Mouse (Mus musculus) MEL (cell line): ENCODE results near the gene Cnn2. TPM values are rescaled to one million over a fixed set of nuclear protein-coding genes. Genes with fewer than 3 reads are reported as not detected.
A peak's percentile ranks its signal among the peaks of the same experiment; 100 is the strongest.

Experiments
- DNase-seq: peaks from one replicate; pipeline ENCODE4 v3.0.0; 2011; ENCODE audit warnings: low read depth, low spot score
- H3K27ac ChIP-seq: 2 replicates; pipeline ENCODE4 v1.5.1; 2012; ENCODE audit warnings: low read depth, mild to moderate bottlenecking, control low read depth, low read length, moderate library complexity; ENCODE audit not compliant: control insufficient read depth
- H3K27me3 ChIP-seq, 2 experiments: fragments of 150-350 bp in 1 of 2; sonication (generic) in 1 of 2; 2 replicates each; pipeline ENCODE4 v1.6.1; 2012; ENCODE audit warnings: low read length in 2 of 2, mild to moderate bottlenecking in 2 of 2, improper control_type of control experiment in 1 of 2, moderate library complexity in 1 of 2; ENCODE audit not compliant: insufficient read depth in 2 of 2, control insufficient read depth in 1 of 2
- H3K36me3 ChIP-seq, 2 experiments: 2 replicates each; pipeline ENCODE4 v1.6.1; 2012 to 2014; ENCODE audit warnings: low read length in 2 of 2, improper control_type of control experiment in 1 of 2, inconsistent platforms in 1 of 2, mild to moderate bottlenecking in 1 of 2; ENCODE audit not compliant: insufficient read depth in 2 of 2, control insufficient read depth in 1 of 2
- H3K4me1 ChIP-seq, 2 experiments: fragments of 150-350 bp in 1 of 2; sonication (generic) in 1 of 2; 2 replicates each; pipeline ENCODE4 v1.6.1; 2012; ENCODE audit warnings: low read length in 2 of 2, improper control_type of control experiment in 1 of 2, mild to moderate bottlenecking in 1 of 2; ENCODE audit not compliant: insufficient read depth in 2 of 2, control insufficient read depth in 1 of 2
- H3K4me3 ChIP-seq, 2 experiments: fragments of 150-350 bp in 1 of 2; sonication (generic) in 1 of 2; 2 replicates each; pipeline ENCODE4 v1.5.1; 2012; ENCODE audit warnings: low read depth in 2 of 2, low read length in 2 of 2, mild to moderate bottlenecking in 2 of 2, moderate library complexity in 2 of 2, control low read depth in 1 of 2, improper control_type of control experiment in 1 of 2; ENCODE audit not compliant: control insufficient read depth in 1 of 2, insufficient read depth in 1 of 2
- H3K79me2 ChIP-seq: 2 replicates; pipeline ENCODE4 v1.6.1; 2012; ENCODE audit warnings: mild to moderate bottlenecking, low read length, moderate library complexity; ENCODE audit not compliant: control insufficient read depth, poor library complexity, insufficient read depth
- H3K9ac ChIP-seq: 2 replicates; pipeline ENCODE4 v1.6.1; 2012; ENCODE audit warnings: low read depth, mild to moderate bottlenecking, control low read depth, low read length, moderate library complexity; ENCODE audit not compliant: control insufficient read depth, poor library complexity, severe bottlenecking
- H3K9me3 ChIP-seq: fragments of 150-350 bp; sonication (generic); replicated peaks from 2 replicates; pipeline ENCODE4 v1.6.1; 2012; ENCODE audit warnings: mild to moderate bottlenecking, low read length, improper control_type of control experiment, moderate library complexity; ENCODE audit not compliant: insufficient read depth
- CHD1 ChIP-seq: IDR thresholded peaks from 2 replicates; pipeline ENCODE4 v1.6.1; 2012; ENCODE audit warnings: low read depth, mild to moderate bottlenecking, inconsistent platforms, low read length, improper control_type of control experiment
- E2F4 ChIP-seq: IDR thresholded peaks from 2 replicates; pipeline ENCODE4 v1.6.1; 2011; ENCODE audit warnings: low read depth, low read length, improper control_type of control experiment, borderline replicate concordance
- ELF1 ChIP-seq: IDR thresholded peaks from 2 replicates; pipeline ENCODE4 v1.6.1; 2014; ENCODE audit warnings: low read depth, mild to moderate bottlenecking, inconsistent platforms, low read length, improper control_type of control experiment, moderate library complexity
- HCFC1 ChIP-seq: IDR thresholded peaks from 2 replicates; pipeline ENCODE4 v1.6.1; 2012; ENCODE audit warnings: low read depth, mild to moderate bottlenecking, inconsistent platforms, low read length, improper control_type of control experiment, moderate library complexity
- MAX ChIP-seq: IDR thresholded peaks from 2 replicates; pipeline ENCODE4 v1.6.1; 2011; ENCODE audit warnings: low read length, improper control_type of control experiment
- MAZ ChIP-seq: IDR thresholded peaks from 2 replicates; pipeline ENCODE4 v1.6.1; 2012; ENCODE audit warnings: low read depth, mild to moderate bottlenecking, inconsistent platforms, low read length, improper control_type of control experiment
- MEF2A ChIP-seq: IDR thresholded peaks from 2 replicates; pipeline ENCODE4 v1.6.1; 2014; ENCODE audit warnings: low read depth, mild to moderate bottlenecking, inconsistent platforms, low read length, improper control_type of control experiment; ENCODE audit not compliant: poor library complexity, insufficient replicate concordance, severe bottlenecking; ENCODE audit errors: extremely low read depth
- MYB ChIP-seq: IDR thresholded peaks from 2 replicates; pipeline ENCODE4 v1.6.1; 2011; ENCODE audit warnings: mild to moderate bottlenecking, low read depth, low read length, improper control_type of control experiment
- NRF1 ChIP-seq: IDR thresholded peaks from 2 replicates; pipeline ENCODE4 v1.6.1; 2014; ENCODE audit warnings: low read depth, mild to moderate bottlenecking, inconsistent platforms, low read length, improper control_type of control experiment, moderate library complexity; ENCODE audit not compliant: poor library complexity, insufficient read depth, severe bottlenecking
- POLR2A ChIP-seq, 2 experiments: IDR thresholded peaks; 2 replicates each; pipeline ENCODE4 v1.6.1; 2011 to 2012; ENCODE audit warnings: low read length in 2 of 2, mild to moderate bottlenecking in 2 of 2, control low read depth in 1 of 2, improper control_type of control experiment in 1 of 2, low read depth in 1 of 2, moderate library complexity in 1 of 2; ENCODE audit not compliant: control insufficient read depth in 1 of 2, insufficient read depth in 1 of 2, poor library complexity in 1 of 2
- POLR2AphosphoS2 ChIP-seq: IDR thresholded peaks from 2 replicates; pipeline ENCODE4 v1.6.1; 2011; ENCODE audit warnings: low read length, improper control_type of control experiment
- POLR2AphosphoS5 ChIP-seq: IDR thresholded peaks from 2 replicates; pipeline ENCODE4 v1.6.1; 2012; ENCODE audit warnings: low read depth, borderline replicate concordance, mild to moderate bottlenecking, inconsistent platforms, low read length, moderate library complexity, mixed read lengths
- TAL1 ChIP-seq: IDR thresholded peaks from 2 replicates; pipeline ENCODE4 v1.6.1; 2012; ENCODE audit warnings: mild to moderate bottlenecking, inconsistent platforms, low read length, moderate library complexity, mixed read lengths
- UBTF ChIP-seq: IDR thresholded peaks from 2 replicates; pipeline ENCODE4 v1.6.1; 2012; ENCODE audit warnings: low read depth, mild to moderate bottlenecking, inconsistent platforms, low read length, improper control_type of control experiment, moderate library complexity, borderline replicate concordance; ENCODE audit not compliant: insufficient read depth
- USF1 ChIP-seq: IDR thresholded peaks from 2 replicates; pipeline ENCODE4 v1.6.1; 2014; ENCODE audit warnings: low read depth, mild to moderate bottlenecking, inconsistent platforms, low read length, improper control_type of control experiment, moderate library complexity
- USF2 ChIP-seq, 2 experiments: IDR thresholded peaks; 2 replicates each; pipeline ENCODE4 v1.6.1; 2011 to 2012; ENCODE audit warnings: improper control_type of control experiment in 2 of 2, low read length in 2 of 2, borderline replicate concordance in 1 of 2, inconsistent platforms in 1 of 2, low read depth in 1 of 2, mild to moderate bottlenecking in 1 of 2; ENCODE audit not compliant: insufficient read depth in 1 of 2
- ZKSCAN1 ChIP-seq: IDR thresholded peaks from 2 replicates; pipeline ENCODE4 v1.6.1; 2012; ENCODE audit warnings: low read depth, mild to moderate bottlenecking, inconsistent platforms, low read length, improper control_type of control experiment, moderate library complexity
- ZMIZ1 ChIP-seq: IDR thresholded peaks from 2 replicates; pipeline ENCODE4 v1.6.1; 2012; ENCODE audit warnings: low read depth, mild to moderate bottlenecking, inconsistent platforms, low read length, improper control_type of control experiment, moderate library complexity
- polyA plus RNA-seq, 2 experiments: library from polyadenylated mRNA; stranded (reverse) in 1 of 2; unstranded in 1 of 2; fragments of >175 nt in 1 of 2; fragments of >200 nt in 1 of 2; gene quantifications; 2 replicates each; pipeline versions ENCODE4 v1.2.1 to v1.2.4; 2012; ENCODE audit warnings: low replicate concordance in 2 of 2, low read depth in 1 of 2; ENCODE audit not compliant: insufficient read length in 2 of 2, insufficient read depth in 1 of 2, missing spikeins in 1 of 2
- total RNA-seq: library from RNA; depleted of rRNA; stranded (reverse); fragments of 300-350 nt; gene quantifications from 2 replicates; pipeline ENCODE4 v1.2.3, GENCODE M21; 2012

Gene Cnn2
- total and polyA plus RNA-seq, 3 experiments, result 8.7 to 25.3 TPM; not detected in 1

GRCm38 (mm10) chr10:80024229-80025043 is 36.1 kb downstream of the Cnn2 start (continued):
- no peak for TF ChIP-seq E2F4
- TF ChIP-seq HCFC1, result no peak
- no peak for TF ChIP-seq ZMIZ1
- no peak for TF ChIP-seq UBTF
- no peak for TF ChIP-seq ZKSCAN1
- no peak for TF ChIP-seq TAL1
- 0 out of 2 replicates have a peak, but pooled peaks have one; percentile 0 for TF ChIP-seq ELF1
- no peak for TF ChIP-seq MAX
- no peak for TF ChIP-seq MAZ

- Histone ChIP-seq H3K27ac (peak overlapping the region; percentile 74; the same call in 1 of the 2 replicates), H3K4me1 (peaks cover 2 to 23% of the 10 kb centered on the region in 2 experiments; a peak in 3 of 4 replicates), H3K27me3 (no peaks in the 10 kb centered on the region), H3K36me3 (peaks cover 2 to 20% of the 10 kb centered on the region in 2 experiments; a peak in 3 of 4 replicates), H3K9ac (no peak overlapping the region), H3K79me2 (no peaks in the 10 kb centered on the region), H3K4me3 (no peak overlapping the region), H3K9me3 (no peaks in the 10 kb centered on the region)
- no peak for TF ChIP-seq NRF1
- no peak for TF ChIP-seq USF1
- TF ChIP-seq MAZ, result no peak
- TF ChIP-seq MYB, result no peak
- no peak for TF ChIP-seq POLR2AphosphoS2
- no peak for TF ChIP-seq TAL1
- TF ChIP-seq CHD1, result no peak
- no peak for TF ChIP-seq MEF2A
- no peak for TF ChIP-seq USF2 (IDR thresholded peaks at IDR 0.05; ENCODE audit: borderline replicate concordance in 1 of 2, insufficient read depth in 1 of 2, low read depth in 1 of 2, low read length in 2 of 2)
- TF ChIP-seq POLR2A (IDR thresholded peaks at IDR 0.05; ENCODE audit: control insufficient read depth in 1 of 2, insufficient read depth in 1 of 2, low read depth in 1 of 2, low read length in 2 of 2, poor library complexity in 1 of 2), result no peak
- TF ChIP-seq POLR2AphosphoS5, result no peak
- no peak for DNase-seq
Observed at GRCm38 (mm10) chr10:80025044-80025347, 36.6 kb downstream of the Cnn2 start.
